Mouse (Mus musculus) T-helper 2 cell (primary cell): Measurements from ENCODE around the gene Nfia.

ENCODE experiments used
- in situ Hi-C: fragments of 300-600 bp; cut with MboI, MseI; formaldehyde crosslinking; loops from one replicate; pipeline ENCODE4 v1.15.1; 2025; ENCODE audit warnings: high pct_unique_total_duplicates

Nfia gene

DNA sequence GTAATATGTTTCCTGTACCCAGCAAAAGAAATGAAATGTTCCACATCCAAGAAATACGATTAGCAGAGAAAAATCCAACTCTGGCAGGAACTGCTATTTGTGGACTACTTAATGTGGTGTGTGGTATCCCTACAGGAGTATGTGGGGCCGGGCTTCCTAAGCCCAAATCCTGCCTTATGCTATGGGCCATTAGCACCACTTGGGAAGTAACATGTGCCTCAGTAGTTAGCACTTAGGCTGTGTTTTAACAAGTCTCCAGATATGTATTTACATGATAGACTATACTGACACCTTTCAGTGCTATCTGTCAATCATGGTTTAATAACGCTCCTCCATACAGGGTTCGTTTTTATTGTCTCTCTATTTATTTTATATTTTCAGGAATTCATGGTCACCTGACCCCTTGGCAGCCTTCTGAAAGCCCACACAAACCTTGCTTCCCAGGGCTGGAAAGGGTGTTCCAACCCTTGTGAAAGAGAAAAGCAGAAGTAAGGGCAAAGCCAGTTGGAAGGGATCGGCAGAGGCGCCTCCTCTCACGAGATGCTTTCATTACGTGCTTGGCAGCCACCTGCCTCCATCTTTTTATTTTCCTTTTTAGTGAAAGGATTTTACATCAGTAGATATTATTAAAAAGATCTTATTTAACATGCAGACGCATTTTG is 137.7 kb downstream of the Nfia start:
- in situ Hi-C loops, result no loop called here

DNA sequence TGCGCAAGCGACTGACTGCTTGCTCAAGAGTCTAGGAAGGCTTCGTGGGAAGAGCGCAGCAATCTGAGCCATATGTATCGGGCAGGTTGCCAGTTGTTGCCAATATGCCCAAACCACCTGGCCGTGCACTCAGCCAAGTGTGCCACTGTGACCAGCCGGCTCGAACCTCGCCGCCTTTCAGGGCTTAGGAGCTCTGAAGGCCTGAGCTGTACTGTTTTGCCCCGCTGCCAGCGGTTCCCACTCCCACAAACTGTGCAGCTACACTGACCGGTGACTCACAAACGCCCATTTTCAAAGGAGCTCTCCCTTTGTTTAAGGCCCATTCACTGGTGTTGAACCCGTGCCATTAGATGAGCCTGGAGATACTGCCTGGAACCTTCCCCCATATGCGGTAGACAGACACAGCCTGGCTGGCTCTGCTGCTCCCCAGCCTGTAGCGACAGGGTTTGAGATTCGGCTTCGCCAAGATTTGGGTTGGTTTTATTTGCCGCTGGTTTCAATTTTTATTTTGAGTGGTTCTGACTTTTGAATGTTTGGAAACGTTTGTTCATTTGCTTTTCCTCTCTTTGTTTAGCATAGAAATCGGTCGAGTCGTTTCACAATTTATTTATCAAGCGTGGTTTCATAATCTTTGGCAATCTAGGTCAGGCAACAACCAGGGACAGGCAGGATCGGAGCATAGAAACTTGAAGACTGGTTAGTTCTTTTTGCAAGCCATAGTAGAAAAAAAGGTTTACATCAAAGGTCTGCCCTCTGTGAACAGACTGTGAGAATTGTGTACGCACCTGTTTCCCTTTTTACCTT is 138.4 kb downstream of the Nfia start:
- in situ Hi-C loops, result no loop called here

DNA sequence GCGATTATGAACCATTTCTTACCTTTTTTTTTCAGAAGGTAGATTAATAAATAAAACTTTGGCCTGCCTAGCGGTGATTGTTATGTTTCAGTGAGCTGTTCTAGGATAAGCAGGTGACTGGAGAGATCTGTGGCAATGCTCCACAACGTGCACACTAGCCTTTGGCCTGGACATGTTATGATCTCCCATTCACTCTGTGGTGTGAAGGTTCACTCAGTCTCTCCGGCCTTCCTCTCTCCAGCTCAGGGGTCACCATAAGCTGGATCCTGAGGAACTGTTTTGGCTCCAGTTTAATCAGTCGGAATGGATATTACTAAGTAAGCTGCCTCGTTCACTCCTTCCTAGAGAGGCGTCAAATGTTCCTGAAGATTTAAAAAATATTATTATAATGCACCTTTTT is 139.2 kb downstream of the Nfia start:
- in situ Hi-C loops, result no loop called here

DNA sequence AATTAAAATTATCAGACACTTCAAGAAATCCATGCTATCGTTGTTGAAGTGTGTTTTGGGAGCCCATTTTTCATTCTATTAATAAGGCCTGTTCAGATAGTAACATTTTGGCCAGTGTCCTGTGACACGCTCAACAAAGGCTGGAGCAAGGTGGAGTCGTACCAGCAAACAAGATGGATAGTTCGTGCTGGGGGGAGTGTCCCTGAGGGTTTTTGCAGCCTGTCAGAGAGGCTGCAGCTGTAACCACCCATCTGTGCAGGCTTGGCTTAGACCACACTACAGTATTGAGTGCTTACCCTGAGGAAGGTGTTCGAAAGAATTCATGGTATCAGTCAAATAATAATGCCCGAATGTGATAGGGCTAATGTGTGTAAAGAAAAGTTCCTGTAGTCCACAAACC is 139.6 kb downstream of the Nfia start:
- in situ Hi-C loops, result no loop called here

DNA sequence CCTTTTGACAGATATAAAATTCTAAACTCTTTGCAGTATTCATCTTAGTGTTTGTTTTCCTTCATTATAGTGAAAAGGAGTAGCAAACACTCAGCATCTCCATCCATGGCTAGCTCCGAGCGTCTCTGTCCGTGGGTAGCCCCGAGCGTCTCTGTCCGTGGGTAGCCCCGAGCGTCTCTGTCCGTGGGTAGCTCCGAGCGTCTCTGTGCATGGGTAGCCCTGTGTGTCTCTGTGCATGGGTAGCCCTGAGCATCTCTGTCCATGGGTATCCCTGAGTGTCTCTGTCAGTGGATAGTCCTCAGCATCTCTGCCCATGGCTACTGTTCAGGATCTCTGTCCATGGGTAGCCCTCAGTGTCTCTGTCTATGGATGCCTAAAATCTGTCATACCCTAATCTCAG is 140.0 kb downstream of the Nfia start:
- in situ Hi-C loops, result no loop called here

DNA sequence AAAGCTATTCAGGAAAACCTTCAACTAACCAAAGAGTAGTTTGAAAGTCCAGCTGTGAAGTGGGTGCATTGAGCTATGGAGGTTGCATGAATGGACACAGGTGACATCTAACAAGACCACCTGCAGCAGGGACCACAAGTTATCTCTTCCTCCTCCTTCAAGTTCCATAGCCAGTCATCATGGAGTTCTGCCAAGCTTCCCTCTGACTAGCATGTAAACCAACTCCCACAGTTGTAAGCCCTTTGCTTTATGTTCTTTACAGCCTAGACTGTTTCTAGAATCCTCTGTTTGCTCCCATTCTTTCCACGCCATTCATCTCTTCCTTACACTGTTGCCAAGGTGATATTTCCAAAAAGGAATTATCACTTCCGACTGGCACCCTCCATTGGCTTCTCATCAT is 141.8 kb downstream of the Nfia start:
- in situ Hi-C loops, result no loop called here

DNA sequence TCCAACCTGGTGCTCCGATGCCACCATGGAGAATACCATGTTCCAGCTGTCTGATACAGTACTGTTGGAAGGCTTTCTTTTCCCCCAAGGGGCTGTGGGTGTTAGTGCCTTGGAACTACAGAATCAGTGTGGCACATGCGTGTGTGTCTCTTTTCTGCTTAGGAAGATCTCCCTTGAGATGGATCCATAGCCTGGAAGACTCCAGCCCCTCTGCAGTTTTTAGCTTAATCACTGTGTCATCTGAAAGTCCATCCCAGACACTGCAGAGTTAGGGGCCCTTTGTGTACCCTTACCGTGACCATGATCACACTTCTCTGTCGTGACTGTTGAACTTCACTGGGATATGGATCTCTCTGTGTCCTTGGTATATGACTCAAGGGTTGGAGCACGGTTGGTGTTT is 142.2 kb downstream of the Nfia start:
- in situ Hi-C loops, result no loop called here

DNA sequence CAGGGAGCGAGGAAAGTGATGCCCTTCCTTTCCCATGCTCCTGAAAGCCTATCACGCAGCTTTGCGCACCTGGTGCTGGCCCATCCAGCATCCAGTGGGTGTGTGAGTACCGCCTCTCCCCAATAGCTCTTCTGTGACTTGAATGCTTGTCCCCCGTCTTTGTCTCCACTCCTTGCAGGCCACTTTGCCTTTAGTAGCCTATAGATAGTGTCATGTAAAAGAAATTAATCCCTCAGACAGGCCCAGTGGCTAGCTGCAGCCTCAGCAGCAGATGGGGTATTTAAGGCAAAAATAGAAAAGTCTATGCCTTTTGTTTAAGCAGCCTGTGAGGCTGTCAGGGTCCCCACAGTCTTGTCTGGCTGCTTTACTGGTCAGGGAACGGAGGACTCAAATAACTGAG is 145.0 kb downstream of the Nfia start:
- in situ Hi-C loops, result no loop called here

DNA sequence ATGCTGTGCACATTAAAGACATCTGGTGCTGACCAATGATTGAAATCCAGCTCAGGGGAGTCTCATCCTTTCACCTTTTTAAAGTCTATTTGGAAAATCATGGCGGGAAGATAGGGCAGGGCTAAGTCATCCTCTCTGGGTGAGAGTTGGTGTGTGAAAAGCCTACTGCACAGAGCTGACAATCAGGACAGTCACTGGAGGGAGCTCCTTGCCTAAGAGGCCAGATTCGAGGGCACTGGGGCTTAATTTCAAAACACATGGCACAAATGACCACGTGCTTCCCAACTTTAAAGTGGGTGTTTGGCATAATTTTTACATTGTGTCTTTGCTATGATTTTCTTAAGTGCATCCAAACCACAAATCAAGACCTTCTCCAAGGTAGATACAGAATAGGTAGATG is 146.1 kb downstream of the Nfia start:
- in situ Hi-C loops, result no loop called here

DNA sequence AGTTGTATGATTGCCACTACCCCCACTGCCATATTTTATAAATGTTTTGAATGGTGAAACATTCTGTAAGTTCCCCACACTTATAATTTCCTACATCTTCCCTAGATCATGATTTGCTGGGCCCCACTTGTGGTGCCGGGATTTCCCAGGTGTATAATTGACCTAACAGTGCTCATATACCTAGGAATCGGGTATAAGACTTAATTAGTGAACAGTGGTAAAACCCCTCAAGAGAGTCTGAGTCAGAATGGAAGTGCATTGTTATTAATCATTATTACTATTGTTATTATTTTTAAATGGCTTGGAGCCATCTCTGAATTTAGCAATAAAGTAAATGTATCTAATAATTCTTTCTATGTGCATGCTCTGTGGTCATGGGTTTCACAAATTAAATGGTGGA is 147.2 kb downstream of the Nfia start:
- in situ Hi-C loops, result no loop called here

DNA sequence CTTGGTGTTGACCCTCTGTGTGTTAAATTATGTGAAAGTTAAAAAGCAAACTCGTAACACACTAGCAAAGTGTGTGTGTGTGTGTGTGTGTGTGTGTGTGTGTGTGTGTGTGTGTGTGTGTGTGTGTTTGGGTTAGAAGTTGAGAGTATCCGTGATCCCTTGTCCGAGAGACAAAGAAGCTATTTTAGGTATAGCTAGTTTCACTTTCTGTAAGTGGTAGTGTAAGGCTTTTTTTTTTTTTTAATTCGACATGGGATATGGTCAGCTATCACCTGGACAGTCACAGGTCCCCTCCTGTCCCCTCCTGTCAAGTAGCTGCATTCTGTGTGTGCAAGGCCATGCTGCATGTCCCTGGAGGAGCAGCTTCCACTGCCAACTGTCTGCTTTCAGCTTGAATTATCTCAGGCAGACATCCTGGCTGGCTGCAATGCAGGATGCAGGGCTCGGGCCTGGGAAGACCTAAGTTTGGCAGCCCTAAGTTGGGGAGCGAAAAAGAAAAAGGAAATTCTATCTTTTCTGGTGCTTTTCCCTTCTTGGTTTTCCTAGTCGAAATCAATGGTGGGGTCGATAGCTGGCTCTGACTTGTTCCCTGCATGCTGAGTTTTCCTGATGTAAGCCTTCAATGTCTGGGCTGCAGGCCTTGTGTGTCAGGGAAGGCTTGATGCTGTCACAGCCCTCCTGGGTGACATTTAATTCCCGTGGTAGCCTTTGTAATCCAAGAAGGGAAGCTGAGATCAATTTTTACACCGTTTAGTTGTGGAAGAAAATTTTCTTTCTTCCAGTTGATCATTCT is 147.9 kb downstream of the Nfia start:
- in situ Hi-C loops, result no loop called here

DNA sequence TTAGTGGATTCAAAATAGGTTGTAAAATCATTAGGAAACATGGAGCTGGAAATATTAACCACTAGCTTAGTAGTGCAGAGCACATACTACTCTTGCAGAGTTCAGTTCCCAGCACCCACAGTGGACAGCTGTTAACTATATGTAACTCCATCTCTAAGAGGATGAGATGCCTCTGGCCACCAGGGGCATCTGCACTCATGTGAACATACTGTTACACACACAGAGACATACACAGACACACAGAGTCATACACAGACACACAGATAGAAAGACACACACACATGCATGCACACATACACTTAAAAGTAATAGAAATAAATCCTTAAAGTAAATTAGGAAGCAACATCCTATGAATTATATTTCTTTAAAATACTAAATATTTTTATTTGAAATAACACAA is 149.1 kb downstream of the Nfia start:
- in situ Hi-C loops, result no loop called here

DNA sequence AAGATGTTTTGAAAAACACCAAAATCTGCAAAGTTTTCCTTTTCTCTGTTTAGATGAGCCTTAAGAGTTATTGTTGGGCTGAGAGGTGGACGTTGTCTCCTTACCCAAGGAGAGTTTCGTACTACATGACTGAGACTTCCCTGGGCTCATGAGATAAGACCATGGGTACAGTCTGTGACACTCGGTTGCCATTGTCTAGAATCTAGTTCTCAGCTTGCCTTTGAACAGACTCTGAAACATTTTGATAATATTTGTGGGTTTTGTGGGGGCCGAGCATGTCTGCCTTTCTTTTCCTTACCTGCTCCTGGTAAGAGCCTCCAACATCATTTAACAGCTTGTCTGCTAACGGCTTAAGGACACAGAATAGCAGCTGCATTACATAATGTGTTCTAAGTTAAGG is 150.7 kb downstream of the Nfia start:
- in situ Hi-C loops, result no loop called here

DNA sequence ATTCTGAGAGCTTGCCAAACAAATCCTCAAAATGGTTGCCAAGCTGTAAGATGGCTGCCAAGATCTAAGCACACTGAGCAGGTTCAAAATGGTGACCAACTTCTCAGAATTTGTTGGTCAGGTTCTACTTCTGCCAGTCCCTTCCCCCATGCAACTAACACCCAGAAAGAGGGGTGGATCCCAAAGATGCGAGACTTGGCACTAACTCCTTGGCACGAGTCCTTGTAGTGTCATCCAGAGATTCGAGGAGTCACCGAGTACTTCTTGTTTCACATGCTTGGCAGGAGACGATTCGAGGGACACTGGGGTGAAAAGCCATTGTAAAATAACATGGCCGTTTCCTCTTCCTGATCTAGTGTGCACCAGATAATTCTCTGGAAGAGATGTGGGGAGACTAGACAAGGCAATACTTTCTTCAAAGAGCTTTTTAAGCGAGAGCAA is 151.4 kb downstream of the Nfia start:
- in situ Hi-C loops, result no loop called here

DNA sequence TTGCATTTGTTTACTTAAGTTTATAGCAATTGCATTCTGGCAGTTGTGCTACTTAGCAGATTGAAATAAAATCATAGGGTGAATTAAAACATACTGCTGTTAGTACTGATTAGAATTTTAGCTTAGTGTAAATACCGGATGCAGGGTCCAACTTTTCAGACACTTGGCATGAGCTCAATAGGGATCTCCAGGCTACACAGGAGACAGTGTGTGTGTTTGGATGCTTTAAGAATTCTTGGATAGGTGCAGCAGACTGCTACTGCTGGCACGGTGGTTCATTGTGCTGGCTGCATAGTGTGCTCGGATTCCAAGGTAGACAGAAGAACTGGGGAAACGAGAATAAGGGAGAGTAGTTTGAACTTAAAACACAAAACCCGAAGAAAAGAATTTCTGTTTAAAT is 151.9 kb downstream of the Nfia start:
- in situ Hi-C loops, result no loop called here

DNA sequence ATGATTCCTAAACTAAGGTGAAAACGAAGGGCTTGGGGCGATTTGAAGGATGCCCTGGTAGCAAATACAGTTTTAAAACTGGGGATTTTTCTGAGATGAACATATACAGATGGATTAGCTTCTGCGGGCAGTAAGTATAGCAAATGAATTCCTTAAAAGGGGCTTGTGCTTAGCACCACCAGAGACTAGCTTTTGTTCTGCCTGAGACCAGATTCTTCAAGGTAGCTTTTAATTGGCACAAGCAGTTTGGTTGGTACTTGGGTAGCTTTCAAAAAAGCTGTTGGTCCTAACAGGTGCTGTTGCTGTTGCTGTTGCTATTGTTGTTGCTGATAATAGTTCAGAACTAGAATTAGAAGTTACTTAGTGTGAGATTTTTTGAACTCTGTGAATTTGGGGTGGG is 152.3 kb downstream of the Nfia start:
- in situ Hi-C loops, result no loop called here

DNA sequence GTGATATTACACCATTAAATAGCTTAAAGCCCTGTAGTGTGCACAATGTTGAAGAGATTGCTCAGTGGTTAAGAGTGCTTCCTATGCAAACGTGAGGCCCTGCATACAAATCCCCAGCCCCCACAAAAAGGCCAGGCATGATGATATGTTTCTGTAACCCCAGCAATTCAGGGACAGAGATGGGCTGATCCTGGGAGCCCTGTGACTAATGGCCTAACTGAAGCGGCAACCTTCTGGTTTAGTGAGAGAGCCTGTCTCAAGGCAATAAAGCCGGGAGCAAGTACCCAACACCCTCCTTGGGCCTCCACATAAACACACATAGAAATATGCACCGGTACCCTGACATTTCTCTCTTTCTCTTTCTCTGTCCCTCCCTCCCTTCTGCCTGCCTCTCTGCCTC is 153.1 kb downstream of the Nfia start:
- in situ Hi-C loops, result no loop called here

DNA sequence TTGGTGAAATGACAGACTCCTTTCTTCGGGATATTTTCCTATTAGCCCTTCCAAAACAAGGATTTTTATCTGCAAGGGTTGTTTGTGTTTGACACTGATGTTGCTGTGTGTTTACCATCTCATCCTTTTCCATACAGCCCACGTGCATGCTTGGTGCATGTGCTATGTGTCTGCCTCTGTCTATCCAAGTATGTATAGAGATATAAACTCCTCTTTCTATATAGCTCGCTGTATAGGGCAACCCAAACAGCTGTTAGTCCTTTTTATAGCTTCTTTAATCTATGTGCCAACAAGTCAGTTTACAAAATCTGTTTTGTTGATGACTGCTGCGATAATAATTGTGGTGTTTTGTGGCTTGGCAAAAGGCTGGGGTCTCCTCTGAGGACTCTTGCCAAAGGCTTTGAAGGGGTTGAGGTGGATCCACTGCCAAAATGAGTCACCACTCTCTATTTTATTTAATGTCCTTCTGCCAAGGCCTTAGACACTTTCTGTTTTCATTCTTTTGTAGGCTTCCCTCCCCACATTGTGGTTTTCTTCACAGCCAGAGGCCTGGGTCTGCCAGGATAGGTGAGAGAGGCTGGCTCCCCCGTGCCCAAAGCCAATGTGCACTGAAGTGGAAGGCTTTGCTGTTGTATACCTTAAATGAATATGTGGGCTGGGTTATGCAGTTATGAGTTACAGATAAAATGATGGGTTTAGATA is 154.2 kb downstream of the Nfia start:
- in situ Hi-C loops, result no loop called here

DNA sequence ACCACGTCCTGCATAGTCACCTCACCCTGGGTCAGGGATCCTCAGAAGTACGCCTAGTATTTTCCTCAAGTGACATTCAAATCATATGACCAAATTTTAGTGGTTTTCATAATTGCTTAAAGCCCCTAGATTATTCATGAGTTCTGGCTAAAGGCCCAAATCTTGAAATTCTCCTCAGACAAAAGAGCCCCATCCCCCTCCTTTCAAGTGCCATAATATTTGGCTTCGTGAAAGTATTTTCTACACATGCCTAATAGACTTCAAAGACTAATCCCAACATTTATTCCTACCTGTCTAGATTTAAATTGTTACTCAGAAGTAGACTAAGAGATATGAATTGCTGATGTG is 154.7 kb downstream of the Nfia start:
- in situ Hi-C loops, result no loop called here

DNA sequence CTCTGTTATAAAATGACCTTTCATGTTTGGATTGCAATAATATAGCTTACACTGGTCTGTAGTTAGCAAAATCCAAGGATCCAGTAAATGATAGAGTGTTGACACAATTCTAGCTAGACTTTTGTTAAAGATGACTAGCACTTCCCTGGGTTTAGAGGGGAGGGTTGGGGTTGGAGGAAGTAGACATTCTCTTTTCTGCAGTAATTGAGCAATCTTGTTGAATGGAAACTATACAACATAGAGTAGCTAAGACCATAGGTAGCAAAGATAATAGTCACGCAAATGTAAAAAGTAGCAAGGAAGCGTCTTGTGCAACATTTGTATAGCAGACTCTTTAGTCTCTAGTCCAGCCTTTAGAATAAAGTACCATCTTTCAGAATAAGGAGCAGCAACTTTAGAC is 163.8 kb downstream of the Nfia start:
- in situ Hi-C loops, result no loop called here

DNA sequence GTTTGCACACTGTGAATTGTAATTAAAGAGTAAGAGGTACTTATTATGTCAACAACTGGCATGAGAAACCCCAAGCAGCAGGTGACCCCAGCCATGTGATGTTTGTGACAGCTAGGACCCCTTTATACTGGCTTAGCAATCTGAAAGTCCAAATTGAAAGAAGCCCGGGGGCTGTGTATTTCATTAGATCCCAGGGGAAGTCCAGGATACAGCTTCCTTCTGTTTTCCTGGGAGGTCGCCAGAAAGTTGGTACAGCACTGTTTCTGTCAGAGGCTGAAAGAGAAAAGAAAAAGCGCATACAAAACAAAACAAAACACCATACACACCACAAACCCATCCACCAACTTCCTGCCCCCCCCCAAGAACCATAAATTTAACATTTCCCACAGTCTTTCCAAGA is 164.4 kb downstream of the Nfia start:
- in situ Hi-C loops, result no loop called here

DNA sequence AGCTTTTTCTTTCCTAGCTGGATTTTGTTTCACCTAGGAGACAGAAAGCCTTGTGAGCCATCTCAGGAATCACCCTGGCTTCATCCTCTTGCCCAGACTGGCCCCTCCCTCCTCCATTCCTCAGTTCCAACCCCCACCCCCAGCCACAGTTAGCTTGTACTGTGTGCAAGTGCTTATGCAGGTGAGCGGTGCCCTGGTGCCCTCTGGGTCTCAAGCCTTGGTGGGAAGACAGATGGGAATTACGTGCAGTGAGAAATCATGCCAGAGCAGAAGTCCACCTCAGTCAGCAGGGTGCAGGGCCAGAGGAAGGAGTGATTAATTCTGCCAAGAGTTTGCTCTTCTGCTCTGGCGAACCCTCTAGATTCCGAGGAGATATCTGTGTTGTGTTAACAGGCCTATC is 167.0 kb downstream of the Nfia start:
- in situ Hi-C loops, result no loop called here
